Mouse (Mus musculus): Measurements from ENCODE around the gene Lyplal1. TPM values are rescaled to one million over a fixed set of nuclear protein-coding genes. Genes with fewer than 3 reads are reported as not detected.
A peak's percentile ranks its signal among the peaks of the same experiment; 100 is the strongest.

Lyplal1 gene
- not detected in 2 replicates for polyA plus RNA-seq (2012; ENCODE audit: insufficient read depth, insufficient read length, low replicate concordance, missing spikeins)

DNA sequence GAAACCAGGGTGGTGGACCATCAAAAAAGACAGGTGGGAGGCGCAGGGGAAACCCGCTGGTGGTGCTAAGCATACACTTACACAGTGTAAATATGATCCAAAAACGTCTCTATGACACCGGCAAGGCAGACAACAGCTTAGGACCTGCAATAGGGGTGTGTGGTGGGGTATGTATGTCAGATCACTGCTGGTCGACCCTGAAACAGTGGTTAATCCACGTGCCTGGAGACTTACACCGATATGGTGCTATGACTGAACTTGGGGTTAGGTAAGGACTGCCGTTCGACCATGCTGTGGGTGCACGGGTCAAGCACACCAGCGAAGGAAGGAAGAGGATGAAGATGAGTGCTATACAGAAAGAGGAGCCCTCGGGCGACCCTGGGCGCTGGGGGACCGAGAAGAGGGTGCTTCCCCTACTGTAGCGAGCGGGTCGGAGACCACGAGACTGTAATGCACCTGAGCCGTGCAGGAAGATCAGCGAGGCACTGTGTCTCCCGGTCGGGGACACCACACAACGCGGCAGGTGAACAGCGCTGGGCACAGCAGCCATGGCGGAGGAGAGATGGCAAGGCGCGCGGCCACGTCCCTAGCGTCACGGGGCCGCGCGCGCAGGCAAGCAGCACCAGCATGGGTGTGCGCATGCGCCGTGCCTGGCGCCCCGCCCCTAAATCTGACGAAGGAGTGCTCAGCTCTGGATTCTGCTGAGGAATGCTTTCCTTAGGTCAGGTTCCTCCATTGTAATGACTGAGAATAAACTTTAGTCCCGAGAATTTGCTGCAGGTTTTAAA, at the start of gene Lyplal1:
Gene Lyplal1, minus strand, starts transcription at position 610 of the 788 bp plus-strand sequence.
- TF ChIP-seq CTCF (IDR thresholded peaks at IDR 0.05; ENCODE audit: insufficient read depth, low read depth, low read length) (no peak), POLR2A (IDR thresholded peaks at IDR 0.05; ENCODE audit: insufficient read depth, low read depth, low read length) (peak; percentile 96)
- 3% methylated on average over 44 of the region's 44 CpGs for WGBS
- no peaks in the 10 kb centered on the region for H3K4me1 ChIP-seq (ENCODE audit: control insufficient read depth, insufficient read depth, low read length)
- peak within 1 kb of the TSS; percentile 85 for H3K27ac ChIP-seq (ENCODE audit: insufficient read depth, low read depth, low read length)
- peak within 1 kb of the TSS; percentile 64 for H3K4me3 ChIP-seq (ENCODE audit: insufficient read depth, low read depth, low read length)

DNA sequence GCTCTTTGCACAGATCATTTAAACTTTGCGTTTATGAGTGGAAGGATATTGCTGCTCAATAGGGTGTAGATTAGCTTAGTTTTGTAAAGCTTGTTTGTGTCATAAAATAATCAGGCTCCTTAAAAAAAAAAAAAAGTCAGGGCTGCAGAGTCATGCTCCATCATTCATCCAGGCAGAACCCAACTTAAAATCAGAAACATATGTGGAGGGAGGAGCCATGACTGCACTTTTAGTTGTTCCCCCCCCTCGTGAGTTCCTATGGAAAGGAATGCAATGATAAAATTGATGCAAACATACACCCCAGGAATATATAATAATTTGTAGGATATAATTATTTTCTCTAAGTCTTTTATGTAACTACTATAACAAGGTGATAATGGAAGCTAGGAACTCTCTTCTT, 46.5 kb upstream of the Lyplal1 start:
- H3K4me3 ChIP-seq (ENCODE audit: insufficient read depth, low read depth, low read length), result no peak overlapping the region
- TF ChIP-seq POLR2A (IDR thresholded peaks at IDR 0.05; ENCODE audit: insufficient read depth, low read depth, low read length), result no peak
- TF ChIP-seq CTCF (IDR thresholded peaks at IDR 0.05; ENCODE audit: insufficient read depth, low read depth, low read length), result no peak
- H3K27ac ChIP-seq (ENCODE audit: insufficient read depth, low read depth, low read length), result no peak overlapping the region
- no peaks in the 10 kb centered on the region for H3K4me1 ChIP-seq (ENCODE audit: control insufficient read depth, insufficient read depth, low read length)
- 87% methylated on average over 2 of the region's 2 CpGs for WGBS

- 74% methylated on average over 12 of the region's 12 CpGs for WGBS
- Histone ChIP-seq H3K27ac (ENCODE audit: insufficient read depth, low read depth, low read length) (no peak overlapping the region), H3K4me1 (ENCODE audit: control insufficient read depth, insufficient read depth, low read length) (no peaks in the 10 kb centered on the region), H3K4me3 (ENCODE audit: insufficient read depth, low read depth, low read length) (no peak overlapping the region)
- TF ChIP-seq CTCF (IDR thresholded peaks at IDR 0.05; ENCODE audit: insufficient read depth, low read depth, low read length) (no peak), POLR2A (IDR thresholded peaks at IDR 0.05; ENCODE audit: insufficient read depth, low read depth, low read length) (no peak)
Observed at GRCm38 (mm10) chr1:186163206-186163605, 46.1 kb upstream of the Lyplal1 start.

- Histone ChIP-seq H3K27ac (ENCODE audit: insufficient read depth, low read depth, low read length) (no peak overlapping the region), H3K4me1 (ENCODE audit: control insufficient read depth, insufficient read depth, low read length) (no peaks in the 10 kb centered on the region), H3K4me3 (ENCODE audit: insufficient read depth, low read depth, low read length) (no peak overlapping the region)
- 95% methylated on average over 5 of the region's 5 CpGs for whole genome bisulfite sequencing
- no peak for TF ChIP-seq CTCF (IDR thresholded peaks at IDR 0.05; ENCODE audit: insufficient read depth, low read depth, low read length)
- TF ChIP-seq POLR2A (IDR thresholded peaks at IDR 0.05; ENCODE audit: insufficient read depth, low read depth, low read length), result no peak
Observed at GRCm38 (mm10) chr1:186150376-186150775, 33.3 kb upstream of the Lyplal1 start.

- Histone ChIP-seq H3K4me1 (ENCODE audit: control insufficient read depth, insufficient read depth, low read length) (no peaks in the 10 kb centered on the region), H3K4me3 (ENCODE audit: insufficient read depth, low read depth, low read length) (no peak overlapping the region), H3K27ac (ENCODE audit: insufficient read depth, low read depth, low read length) (no peak overlapping the region)
- TF ChIP-seq CTCF (IDR thresholded peaks at IDR 0.05; ENCODE audit: insufficient read depth, low read depth, low read length), result no peak
- TF ChIP-seq POLR2A (IDR thresholded peaks at IDR 0.05; ENCODE audit: insufficient read depth, low read depth, low read length), result no peak
- 29% methylated on average over 6 of the region's 6 CpGs for WGBS
Observed at GRCm38 (mm10) chr1:186145444-186145843, 28.3 kb upstream of the Lyplal1 start.

- TF ChIP-seq CTCF (IDR thresholded peaks at IDR 0.05; ENCODE audit: insufficient read depth, low read depth, low read length), result no peak
- no peak for TF ChIP-seq POLR2A (IDR thresholded peaks at IDR 0.05; ENCODE audit: insufficient read depth, low read depth, low read length)
- Histone ChIP-seq H3K4me1 (ENCODE audit: control insufficient read depth, insufficient read depth, low read length) (peaks cover 2% of the 10 kb centered on the region; the same call in 1 of the 2 replicates), H3K27ac (ENCODE audit: insufficient read depth, low read depth, low read length) (no peak overlapping the region), H3K4me3 (ENCODE audit: insufficient read depth, low read depth, low read length) (no peak overlapping the region)
- 88% methylated on average over 2 of the region's 2 CpGs for WGBS
Observed at GRCm38 (mm10) chr1:186140191-186140590, 23.1 kb upstream of the Lyplal1 start.

- H3K4me3 ChIP-seq (ENCODE audit: insufficient read depth, low read depth, low read length), result no peak overlapping the region
- TF ChIP-seq CTCF (IDR thresholded peaks at IDR 0.05; ENCODE audit: insufficient read depth, low read depth, low read length) (no peak), POLR2A (IDR thresholded peaks at IDR 0.05; ENCODE audit: insufficient read depth, low read depth, low read length) (no peak)
- peaks cover 2% of the 10 kb centered on the region; the same call in 1 of the 2 replicates for H3K4me1 ChIP-seq (ENCODE audit: control insufficient read depth, insufficient read depth, low read length)
- 62% methylated on average over 12 of the region's 12 CpGs for WGBS
- H3K27ac ChIP-seq (ENCODE audit: insufficient read depth, low read depth, low read length), result no peak overlapping the region
Observed at GRCm38 (mm10) chr1:186137873-186138272, 20.8 kb upstream of the Lyplal1 start.

GRCm38 (mm10) chr1:186136636-186137380, 19.7 kb upstream of the Lyplal1 start:
- no peak overlapping the region for H3K4me3 ChIP-seq (ENCODE audit: insufficient read depth, low read depth, low read length)
- peaks cover 2% of the 10 kb centered on the region; the same call in 1 of the 2 replicates for H3K4me1 ChIP-seq (ENCODE audit: control insufficient read depth, insufficient read depth, low read length)
- 77% methylated on average over 6 of the region's 6 CpGs for WGBS
- no peak overlapping the region for H3K27ac ChIP-seq (ENCODE audit: insufficient read depth, low read depth, low read length)
- no peak for TF ChIP-seq CTCF (IDR thresholded peaks at IDR 0.05; ENCODE audit: insufficient read depth, low read depth, low read length)
- TF ChIP-seq POLR2A (IDR thresholded peaks at IDR 0.05; ENCODE audit: insufficient read depth, low read depth, low read length), result no peak

DNA sequence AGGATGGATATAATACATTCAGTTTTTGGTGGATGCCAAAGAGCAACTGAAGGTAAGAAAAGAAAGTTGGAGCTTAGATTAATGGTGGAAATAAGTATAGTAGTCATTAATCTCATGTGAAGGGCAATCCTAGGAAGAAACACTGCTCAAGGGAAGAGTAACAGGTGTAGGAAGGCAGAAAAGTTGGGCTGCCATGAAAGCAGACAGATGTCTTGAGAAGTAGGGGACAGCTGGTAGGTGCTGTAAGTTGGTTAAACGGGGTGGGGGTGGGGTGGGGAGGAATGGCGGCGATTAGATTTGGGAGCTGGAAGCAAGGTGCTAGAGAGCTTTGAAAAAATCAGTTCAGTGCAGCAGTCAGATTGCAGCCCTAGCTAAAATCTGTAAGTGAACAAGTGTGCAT, 14.4 kb upstream of the Lyplal1 start:
- Histone ChIP-seq H3K4me1 (ENCODE audit: control insufficient read depth, insufficient read depth, low read length) (no peaks in the 10 kb centered on the region), H3K27ac (ENCODE audit: insufficient read depth, low read depth, low read length) (no peak overlapping the region), H3K4me3 (ENCODE audit: insufficient read depth, low read depth, low read length) (no peak overlapping the region)
- WGBS, result 87% methylated on average over 3 of the region's 3 CpGs
- TF ChIP-seq CTCF (IDR thresholded peaks at IDR 0.05; ENCODE audit: insufficient read depth, low read depth, low read length) (no peak), POLR2A (IDR thresholded peaks at IDR 0.05; ENCODE audit: insufficient read depth, low read depth, low read length) (no peak)
